Mouse (Mus musculus) embryo, embryonic 11 days (tissue): Measurements from ENCODE around the gene Ccdc134.
A peak's percentile ranks its signal among the peaks of the same experiment; 100 is the strongest.

Experiments used
- DNase-seq: peaks from one replicate; pipeline ENCODE4 v3.0.0-alpha.2; 2015

Ccdc134 gene

GRCm38 (mm10) chr15:82175091-82175490 is 47.4 kb downstream of the Ccdc134 start:
- DNase-seq = no peak

GRCm38 (mm10) chr15:82177743-82178290 is 50.1 kb downstream of the Ccdc134 start:
- DNase-seq = no peak

DNA sequence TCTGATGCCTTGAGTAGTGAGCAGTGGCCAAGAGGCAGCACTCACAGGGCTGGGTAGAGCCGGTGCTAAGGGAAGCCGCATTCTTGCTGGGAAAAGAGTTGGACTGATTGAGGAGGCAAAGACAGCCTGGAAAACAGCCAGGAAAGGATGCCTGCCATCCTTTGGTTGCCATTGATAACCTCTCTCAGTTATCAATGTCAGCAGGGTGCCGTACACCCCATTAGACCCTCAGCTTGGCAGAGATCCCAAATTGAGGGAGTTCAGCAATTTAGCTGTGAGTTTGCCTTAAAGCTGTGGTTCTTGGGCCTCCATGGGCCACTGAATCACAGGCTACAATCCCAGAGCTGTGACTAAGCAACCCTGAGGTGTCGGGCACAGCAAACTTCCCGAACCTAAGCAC is 53.4 kb downstream of the Ccdc134 start:
- no peak for DNase-seq

DNA sequence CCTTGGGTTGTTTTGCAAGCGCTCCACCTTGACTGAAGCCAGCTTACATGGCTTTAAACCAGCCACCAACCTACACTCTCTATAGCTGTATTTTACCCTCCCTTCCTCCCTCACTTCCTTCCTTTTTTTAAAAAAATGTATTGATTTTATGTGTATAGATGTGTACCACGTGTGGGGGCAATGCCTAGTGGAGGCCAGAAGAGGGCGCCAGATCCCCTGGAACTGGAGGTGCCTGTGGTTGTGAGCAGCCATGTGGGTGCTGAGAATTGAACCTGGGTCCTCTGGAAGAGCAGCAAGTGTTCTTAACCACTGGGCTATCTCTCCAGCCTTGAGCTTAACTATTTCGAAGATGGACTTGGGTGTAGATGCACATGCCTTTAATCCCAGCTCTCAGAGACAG is 54.6 kb downstream of the Ccdc134 start:
- DNase-seq = no peak

DNA sequence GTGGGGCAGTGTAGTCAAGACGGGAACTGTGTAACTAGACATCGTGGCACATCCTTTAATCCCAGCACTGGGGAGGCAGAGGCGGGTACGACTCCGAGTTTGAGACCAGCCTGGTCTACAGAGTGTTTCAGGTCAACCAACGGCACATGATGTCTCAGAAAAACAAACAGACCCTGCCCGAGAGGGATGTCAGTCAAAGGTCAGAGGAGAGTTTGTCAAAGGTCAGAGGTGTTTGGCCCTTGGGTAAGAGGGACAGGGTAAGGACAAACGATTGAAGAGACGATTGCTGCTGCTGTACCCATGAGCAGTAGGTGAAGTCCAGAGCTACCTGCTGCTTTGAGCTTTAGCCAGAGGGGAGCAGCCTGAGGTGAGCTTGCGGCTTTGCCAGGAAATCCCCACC is 55.9 kb downstream of the Ccdc134 start:
- no peak for DNase-seq

GRCm38 (mm10) chr15:82184183-82184582 is 56.5 kb downstream of the Ccdc134 start:
- DNase-seq = peak; percentile 10

- no peak for DNase-seq
These were observed 56.9 kb downstream of the Ccdc134 start for GRCm38 (mm10) chr15:82184656-82185055.

- no peak for DNase-seq
These were observed 57.5 kb downstream of the Ccdc134 start for GRCm38 (mm10) chr15:82185062-82185783.

- DNase-seq = no peak
These were observed 58.4 kb downstream of the Ccdc134 start for GRCm38 (mm10) chr15:82186131-82186530.

DNA sequence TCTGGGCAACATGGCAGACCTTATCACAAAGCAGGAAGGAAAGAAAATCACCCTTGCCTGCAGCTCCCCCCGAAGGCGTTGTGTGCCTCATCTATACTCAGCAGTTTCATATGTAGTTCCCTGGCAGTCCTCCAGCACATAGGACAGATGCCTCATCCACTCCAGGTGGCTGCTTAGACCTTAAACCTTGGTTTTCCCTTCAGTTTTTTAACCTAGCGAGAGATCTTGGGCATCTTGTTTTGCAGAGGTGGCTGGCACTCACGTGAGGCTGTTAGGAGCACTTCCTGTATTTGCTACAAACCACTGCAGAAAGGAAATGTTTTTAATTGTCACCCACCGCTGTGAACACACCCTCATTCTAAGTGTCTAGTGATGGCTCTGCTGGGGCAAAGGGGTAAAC is 59.2 kb downstream of the Ccdc134 start:
- no peak for DNase-seq

DNA sequence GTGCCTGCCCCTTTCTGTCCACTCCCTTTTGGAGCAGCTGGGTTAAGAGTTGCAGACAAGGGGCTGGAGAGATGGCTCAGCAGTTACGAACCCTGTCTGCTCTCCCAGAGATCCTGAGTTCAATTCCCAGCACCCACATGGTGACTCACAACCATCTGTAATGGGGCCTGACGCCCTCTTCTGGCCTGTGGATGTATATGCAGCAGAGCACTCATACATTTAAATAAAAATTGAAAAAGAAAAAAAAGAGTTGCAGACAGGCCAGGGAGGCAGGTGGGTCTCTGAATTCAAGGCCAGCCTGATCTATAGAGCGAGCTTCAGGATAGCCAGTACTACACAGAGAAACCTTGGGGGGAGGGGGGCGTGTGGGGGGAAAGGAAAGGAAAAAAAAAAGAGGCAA is 59.7 kb downstream of the Ccdc134 start:
- DNase-seq = no peak

DNA sequence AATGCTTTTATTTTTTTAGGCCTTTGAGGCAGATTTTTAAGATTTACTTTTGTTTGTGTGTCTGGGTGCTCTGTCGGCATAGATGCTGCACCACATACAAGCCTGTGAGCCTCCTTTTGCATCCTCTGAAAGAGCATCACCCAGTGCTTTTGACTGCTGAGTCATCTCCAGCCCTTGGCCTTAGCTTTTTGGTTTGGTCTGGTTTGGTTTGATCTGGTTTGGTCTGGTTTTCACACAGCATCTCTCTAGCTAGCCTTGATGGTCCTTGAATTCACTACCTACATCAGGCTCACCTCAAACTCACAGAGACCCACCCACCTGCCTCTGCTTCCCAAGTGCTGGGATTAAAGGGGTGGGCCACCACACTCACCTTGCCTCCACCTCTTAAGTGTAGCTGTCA is 60.2 kb downstream of the Ccdc134 start:
- no peak for DNase-seq

DNA sequence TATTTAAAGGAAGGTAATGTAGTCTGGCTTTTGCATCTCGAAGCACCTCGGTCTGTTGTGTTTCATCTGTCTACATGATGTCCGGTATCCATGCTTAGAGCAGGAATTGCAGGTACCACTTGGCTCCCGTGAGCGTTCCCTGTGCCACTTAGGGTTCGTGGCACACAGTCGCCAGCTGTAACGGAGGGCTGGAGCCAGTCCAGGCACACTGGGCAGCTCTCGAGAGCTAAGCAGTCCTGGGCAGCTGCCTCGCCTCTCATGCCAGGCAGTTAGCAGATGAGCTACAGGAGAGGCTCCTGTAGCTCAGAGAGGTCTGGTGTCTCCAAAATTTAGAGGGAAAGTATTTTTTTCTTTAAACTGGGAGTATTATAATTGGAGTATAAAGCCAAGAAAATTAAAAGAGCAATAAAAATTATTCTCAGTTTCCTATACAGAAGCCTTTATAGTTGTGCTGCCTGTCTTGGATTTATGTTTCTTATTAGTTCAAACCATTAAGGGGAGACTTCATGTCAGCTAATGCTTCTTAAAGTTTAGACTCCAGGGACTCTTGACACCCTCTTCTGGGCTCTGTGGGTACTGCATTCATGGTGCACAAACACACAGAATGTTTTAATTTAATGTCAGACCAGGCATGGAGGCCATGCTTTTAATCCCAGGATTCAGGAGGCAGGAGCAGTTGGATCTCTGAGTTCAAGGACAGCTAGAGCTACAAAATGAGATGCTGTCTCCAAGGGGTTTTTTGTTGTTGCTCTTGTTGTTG is 60.9 kb downstream of the Ccdc134 start:
- no peak for DNase-seq
